Mouse (Mus musculus) embryo, embryonic 10.5 days (tissue): ENCODE results near the gene Asb18.

Source experiments
- DNase-seq: peaks from one replicate; pipeline ENCODE4 v3.0.0-alpha.2; 2015; ENCODE audit warnings: low spot score

Asb18 gene

DNA sequence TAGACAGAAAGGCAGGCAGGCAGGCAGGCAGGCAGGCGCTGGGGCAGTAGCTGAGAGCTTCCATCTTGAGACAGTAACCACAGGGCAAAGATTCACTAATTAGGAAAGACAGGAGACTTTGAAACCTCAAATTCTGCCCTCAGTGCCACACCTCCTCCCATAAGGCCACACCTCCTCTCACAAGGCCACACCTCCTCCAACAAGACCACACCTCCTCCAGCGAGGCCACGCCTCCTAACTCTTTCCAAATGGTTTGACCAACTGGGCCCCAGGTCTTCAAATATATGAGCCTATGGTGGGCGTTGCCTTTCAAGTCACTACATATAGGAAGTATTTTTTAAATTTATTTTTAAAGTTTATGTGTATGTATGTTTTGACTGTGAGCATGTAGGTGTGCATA, 113.1 kb downstream of the Asb18 start:
- no peak for DNase-seq
